Mouse (Mus musculus) gastrocnemius, postnatal 25 days (tissue): Measurements from ENCODE around the gene Acvr1c. TPM values are rescaled to one million over a fixed set of nuclear protein-coding genes. Genes with fewer than 3 reads are reported as not detected.

Experiments used
- DNase-seq: peaks from one replicate; pipeline ENCODE4 v3.0.0; 2022
- total RNA-seq, 2 experiments: library from RNA; stranded (reverse); gene quantifications; 1 replicate in 1 of 2; 2 replicates in 1 of 2; pipeline ENCODE4 v1.2.3; 2021

The Acvr1c gene
- total RNA-seq, 2 experiments from 2014 or later, result 0.08 to 4.2 TPM

DNA sequence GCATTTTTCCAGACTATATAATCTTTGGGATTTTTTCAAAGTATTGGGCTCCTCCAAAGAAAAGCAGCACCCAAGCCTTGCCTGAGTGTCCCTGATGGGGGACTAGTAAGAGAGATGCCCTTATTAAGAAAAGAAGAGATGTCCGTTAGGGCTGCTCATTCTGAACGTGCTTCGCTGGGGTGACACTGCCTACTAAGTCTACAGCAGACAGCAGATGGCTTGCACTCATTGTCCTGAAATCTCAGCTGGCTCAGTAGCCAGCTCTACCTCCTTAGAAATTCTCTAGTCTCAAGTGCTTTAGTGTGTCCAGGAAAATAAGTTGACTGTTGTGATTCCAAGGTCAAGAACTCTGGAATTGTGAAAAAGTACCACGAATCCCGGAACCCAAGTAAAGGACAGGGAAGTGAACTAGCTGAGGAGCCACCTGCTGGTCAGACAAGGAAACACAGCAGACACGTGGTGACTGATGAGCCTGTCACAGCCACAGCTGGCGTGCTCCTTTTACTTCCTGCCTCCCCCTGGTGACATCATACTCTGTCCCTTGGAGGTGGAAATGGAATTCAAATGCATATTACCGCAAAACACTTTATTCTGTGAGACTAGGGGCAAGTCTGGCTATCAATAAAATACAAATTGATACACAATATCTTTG, 75.3 kb downstream of the Acvr1c start:
- DNase-seq, result no peak

DNA sequence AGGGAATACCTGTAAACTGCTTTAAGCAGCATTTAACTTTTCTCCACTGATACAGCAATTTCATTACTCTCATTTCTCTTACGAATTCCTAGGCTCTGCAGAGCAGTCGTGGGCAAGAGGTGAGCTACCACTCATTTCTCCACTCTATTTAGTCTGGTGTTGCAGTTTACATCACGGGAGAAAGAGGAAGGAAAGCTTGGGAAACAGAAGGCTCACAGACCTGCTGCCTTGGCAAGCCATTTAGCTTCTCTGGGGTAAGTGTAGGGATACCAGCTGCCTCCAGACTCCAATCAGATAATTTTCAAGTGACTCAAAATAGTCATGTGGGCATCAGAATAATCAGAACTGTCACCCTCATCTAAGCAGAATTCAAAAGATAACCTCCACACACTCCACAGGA, 76.6 kb downstream of the Acvr1c start:
- DNase-seq, result no peak

DNA sequence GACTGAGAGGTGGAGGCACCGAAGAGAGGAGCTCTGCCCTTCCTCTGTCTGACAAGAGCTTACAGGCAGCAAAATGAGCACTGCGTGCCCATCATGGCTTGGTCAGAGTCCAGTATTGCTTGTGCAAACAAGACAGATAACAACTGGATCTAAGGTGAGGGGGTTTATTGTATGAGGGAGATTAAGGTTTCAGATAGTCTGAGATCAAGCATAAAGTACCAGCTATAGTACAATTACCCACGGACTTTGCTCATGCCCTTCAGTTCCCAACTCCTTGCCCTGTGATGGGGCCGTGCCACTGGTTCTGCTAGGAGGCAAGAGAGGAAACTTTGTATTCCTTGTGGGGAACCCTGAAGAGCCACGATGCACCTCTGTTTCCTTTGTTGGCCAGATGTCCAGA, 78.5 kb downstream of the Acvr1c start:
- no peak for DNase-seq

DNA sequence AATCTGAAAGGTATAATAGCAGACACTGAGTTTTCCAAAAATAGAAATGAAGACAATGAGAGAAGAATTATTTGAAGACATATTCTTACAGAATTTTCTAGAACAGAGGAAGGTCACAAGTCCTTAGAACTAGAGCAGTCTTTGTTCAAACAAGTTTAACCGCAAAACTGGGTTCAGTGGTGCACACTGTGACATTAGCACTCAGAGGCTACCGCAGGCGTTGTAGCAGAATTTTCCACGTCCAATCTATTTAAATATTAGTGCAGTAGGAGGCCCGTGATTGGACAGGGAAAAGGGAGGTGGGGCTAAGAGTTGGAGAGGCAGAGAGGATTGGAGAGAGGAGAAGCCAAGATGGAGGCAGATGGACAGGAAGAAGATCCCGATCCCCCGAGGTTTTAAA, 81.2 kb downstream of the Acvr1c start:
- DNase-seq, result no peak

- DNase-seq, result no peak
Measured at GRCm38 (mm10) chr2:58240639-58241038, 117.1 kb downstream of the Acvr1c start.

DNA sequence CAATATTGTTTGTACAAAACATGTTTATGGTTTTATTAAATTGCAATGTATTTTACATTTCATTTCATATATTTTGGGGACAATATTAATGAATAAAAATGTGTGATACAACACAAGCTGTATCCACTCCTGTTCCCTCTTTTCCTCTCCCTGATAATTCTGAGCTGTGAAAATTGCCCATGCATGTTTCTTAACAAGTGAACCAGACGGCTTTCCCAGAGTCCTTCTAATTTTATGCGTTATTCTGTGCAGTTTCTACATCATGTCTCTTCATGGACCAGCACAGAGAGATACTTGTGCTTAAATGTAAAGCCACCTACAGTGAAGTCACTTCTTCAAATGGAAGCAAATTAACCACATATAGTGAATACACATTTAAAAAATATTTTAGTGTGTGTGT, 120.2 kb downstream of the Acvr1c start:
- DNase-seq, result no peak

Other genes starting within 250 kb of the Acvr1c start
- gene Cytip, start 162.4 kb downstream of the Acvr1c start, total RNA-seq, result under 1 TPM; 0.31 to 0.35 TPM
- gene Gm17409, start 112.2 kb upstream of the Acvr1c start, total RNA-seq, result not detected
- gene Acvr1, start 209.3 kb upstream of the Acvr1c start, total RNA-seq, result 10 to 100 TPM; 12.4 to 16.2 TPM
- gene Upp2, start 209.4 kb upstream of the Acvr1c start, total RNA-seq, result 1 to 10 TPM; 1.9 to 2.4 TPM